Mouse (Mus musculus): Measurements from ENCODE around the gene 4933434E20Rik.

4933434E20Rik gene

GRCm38 (mm10) chr3:90080498-90080863 is 29.0 kb downstream of the 4933434E20Rik start:
- no peak for DNase-seq (ENCODE audit: low read depth, low spot score)

GRCm38 (mm10) chr3:90081365-90082240 is 30.2 kb downstream of the 4933434E20Rik start:
- no peak for DNase-seq (ENCODE audit: low read depth, low spot score)

- DNase-seq (ENCODE audit: low read depth, low spot score): no peak
These were observed 31.6 kb downstream of the 4933434E20Rik start for GRCm38 (mm10) chr3:90083034-90083433.

- no peak for DNase-seq (ENCODE audit: low read depth, low spot score)
These were observed 32.4 kb downstream of the 4933434E20Rik start for GRCm38 (mm10) chr3:90083698-90084324.

- no peak for DNase-seq (ENCODE audit: low read depth, low spot score)
These were observed 33.4 kb downstream of the 4933434E20Rik start for GRCm38 (mm10) chr3:90084790-90085189.

- DNase-seq (ENCODE audit: low read depth, low spot score): no peak
These were observed 33.8 kb downstream of the 4933434E20Rik start for GRCm38 (mm10) chr3:90085281-90085680.

- no peak for DNase-seq (ENCODE audit: low read depth, low spot score)
These were observed 34.6 kb downstream of the 4933434E20Rik start for GRCm38 (mm10) chr3:90086068-90086467.

GRCm38 (mm10) chr3:90088617-90089016 is 37.2 kb downstream of the 4933434E20Rik start:
- DNase-seq (ENCODE audit: low read depth, low spot score): no peak

- no peak for DNase-seq (ENCODE audit: low read depth, low spot score)
These were observed 39.5 kb downstream of the 4933434E20Rik start for GRCm38 (mm10) chr3:90090892-90091291.

- no peak for DNase-seq (ENCODE audit: low read depth, low spot score)
These were observed 43.0 kb downstream of the 4933434E20Rik start for GRCm38 (mm10) chr3:90094453-90094852.

- DNase-seq (ENCODE audit: low read depth, low spot score): no peak
These were observed 46.5 kb downstream of the 4933434E20Rik start for GRCm38 (mm10) chr3:90097928-90098327.

GRCm38 (mm10) chr3:90101010-90101409 is 49.6 kb downstream of the 4933434E20Rik start:
- no peak for DNase-seq (ENCODE audit: low read depth, low spot score)

- no peak for DNase-seq (ENCODE audit: low read depth, low spot score)
These were observed 50.2 kb downstream of the 4933434E20Rik start for GRCm38 (mm10) chr3:90101673-90102072.

- DNase-seq (ENCODE audit: low read depth, low spot score): no peak
These were observed 50.8 kb downstream of the 4933434E20Rik start for GRCm38 (mm10) chr3:90102239-90102638.

- no peak for DNase-seq (ENCODE audit: low read depth, low spot score)
These were observed 51.7 kb downstream of the 4933434E20Rik start for GRCm38 (mm10) chr3:90103176-90103575.

- no peak for DNase-seq (ENCODE audit: low read depth, low spot score)
These were observed 52.5 kb downstream of the 4933434E20Rik start, which contains the start of gene Nup210l for GRCm38 (mm10) chr3:90103938-90104337. Gene Nup210l (plus strand): TSS chr3:90104132.

GRCm38 (mm10) chr3:90111706-90112105 is 60.3 kb downstream of the 4933434E20Rik start:
- no peak for DNase-seq (ENCODE audit: low read depth, low spot score)

GRCm38 (mm10) chr3:90114342-90114741 is 62.9 kb downstream of the 4933434E20Rik start:
- DNase-seq (ENCODE audit: low read depth, low spot score): no peak

GRCm38 (mm10) chr3:90115526-90115925 is 64.1 kb downstream of the 4933434E20Rik start:
- no peak for DNase-seq (ENCODE audit: low read depth, low spot score)
